Mouse (Mus musculus) brain, embryonic 14.5 days (tissue): Measurements from ENCODE around the gene Nf1.
A peak's percentile ranks its signal among the peaks of the same experiment; 100 is the strongest.

Experiments used
- CTCF ChIP-seq: fragments of 200-500 bp; IDR thresholded peaks from 2 replicates; pipeline ENCODE4 v1.5.1; 2012; ENCODE audit warnings: inconsistent platforms, mild to moderate bottlenecking, moderate library complexity, borderline replicate concordance; ENCODE audit not compliant: insufficient read depth, insufficient read length; ENCODE audit errors: extremely low read depth
- POLR2A ChIP-seq: fragments of 200-500 bp; IDR thresholded peaks from 2 replicates; pipeline ENCODE4 v1.6.1; 2012; ENCODE audit warnings: mild to moderate bottlenecking, inconsistent platforms, borderline replicate concordance; ENCODE audit not compliant: poor library complexity, insufficient read depth, insufficient read length, severe bottlenecking; ENCODE audit errors: extremely low read depth

- TF ChIP-seq CTCF (peak; percentile 33; the same call in 1 of the 2 replicates), POLR2A (no peak)
Observed at GRCm38 (mm10) chr11:79336722-79337267, 2.7 kb upstream of the Nf1 start.
